Mouse (Mus musculus): Measurements from ENCODE around the gene Crlf1.

GRCm38 (mm10) chr8:70447639-70448420 lies 45.1 kb upstream of the Crlf1 start:
- TF ChIP-seq TAL1 (IDR thresholded peaks at IDR 0.05; ENCODE audit: low read length) (no peak), GATA1 (IDR thresholded peaks at IDR 0.05; ENCODE audit: low read length) (no peak)

All from erythroblast, embryonic 14.5 days (primary cell).